Mouse (Mus musculus) c-Kit-negative CD71-positive TER-119-positive erythroid progenitor cells, embryonic 14.5 days (primary cell): ENCODE data around the gene Ugt1a1.

Source experiments
- DNase-seq: peaks from one replicate; pipeline ENCODE4 v3.0.0-alpha.2; 2013; ENCODE audit warnings: low read depth, low spot score

The Ugt1a1 gene

DNA sequence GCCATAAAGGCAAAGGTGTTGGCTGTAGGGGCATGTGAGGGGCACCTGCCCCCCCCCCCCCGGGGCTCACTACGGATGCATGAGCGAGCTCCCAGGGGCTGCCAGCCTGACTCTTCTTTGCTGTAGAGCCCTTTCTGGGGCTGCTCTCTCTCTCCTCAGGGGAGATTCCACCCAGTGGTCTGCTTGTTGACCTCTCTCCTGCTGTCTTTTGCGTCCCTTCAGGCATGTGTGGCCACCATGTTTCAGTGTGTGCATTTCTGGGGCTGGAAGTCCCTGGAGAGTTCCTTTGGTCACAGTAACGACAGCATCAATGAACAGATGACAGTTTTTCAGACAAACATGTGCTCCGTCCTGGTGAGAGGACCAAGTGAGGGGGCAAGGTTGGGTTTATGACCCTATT, 46.6 kb downstream of the Ugt1a1 start:
- DNase-seq = no peak

DNA sequence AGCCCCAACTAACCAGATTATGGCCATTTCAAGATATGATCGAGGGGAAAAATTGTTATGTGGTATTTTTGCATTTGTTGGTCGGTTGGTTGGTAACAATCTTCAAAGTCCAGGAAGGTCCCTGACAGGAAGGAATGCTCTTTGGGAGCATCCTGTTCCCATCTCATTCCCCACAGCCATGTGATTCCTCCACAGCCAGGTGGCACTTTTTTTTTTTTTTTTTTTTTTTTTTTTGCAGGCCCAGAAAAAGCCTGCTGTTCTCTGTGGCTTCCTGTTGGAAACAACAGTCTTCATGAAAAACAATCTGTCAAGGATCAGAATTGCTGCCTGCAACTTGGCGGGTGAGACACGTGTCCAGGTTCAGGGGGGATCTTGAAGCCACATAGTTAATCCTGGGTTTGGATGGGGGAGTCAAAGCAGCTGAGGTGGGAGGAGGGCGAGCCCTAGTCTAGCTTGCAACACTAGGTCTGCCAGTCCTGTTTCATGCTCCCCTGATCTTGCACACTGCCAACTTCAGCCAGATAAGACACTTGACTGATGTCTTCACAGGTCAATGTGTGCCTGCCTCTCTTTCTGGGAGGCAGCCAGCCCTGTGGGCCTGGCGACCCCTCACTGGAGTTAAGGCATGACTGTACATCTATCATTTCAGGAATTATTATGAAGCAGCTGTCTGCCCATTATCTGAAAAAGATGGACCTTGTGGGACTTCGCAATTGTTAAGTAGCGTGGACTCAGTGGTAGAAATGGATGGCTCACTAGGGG, 47.3 kb downstream of the Ugt1a1 start:
- DNase-seq = no peak

DNA sequence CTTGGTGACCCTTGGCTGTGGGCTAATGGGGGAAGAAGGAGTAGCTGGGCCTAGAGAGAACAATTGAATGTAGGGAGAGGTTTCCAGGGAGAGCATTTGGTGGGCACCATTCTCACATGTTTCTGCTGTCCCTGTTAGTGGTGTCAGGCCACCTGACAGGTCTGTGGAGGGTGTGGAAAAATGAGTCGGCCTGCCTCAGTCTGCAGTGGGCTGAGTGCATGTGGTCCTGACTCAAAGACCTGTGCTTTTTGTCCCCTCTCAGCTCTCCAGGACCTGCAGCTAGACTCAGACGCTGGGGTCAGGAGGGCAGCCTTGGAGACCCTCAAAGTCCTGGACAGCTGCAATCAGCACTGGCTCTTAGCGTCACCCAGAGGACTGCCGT, 47.9 kb downstream of the Ugt1a1 start:
- DNase-seq = no peak

DNA sequence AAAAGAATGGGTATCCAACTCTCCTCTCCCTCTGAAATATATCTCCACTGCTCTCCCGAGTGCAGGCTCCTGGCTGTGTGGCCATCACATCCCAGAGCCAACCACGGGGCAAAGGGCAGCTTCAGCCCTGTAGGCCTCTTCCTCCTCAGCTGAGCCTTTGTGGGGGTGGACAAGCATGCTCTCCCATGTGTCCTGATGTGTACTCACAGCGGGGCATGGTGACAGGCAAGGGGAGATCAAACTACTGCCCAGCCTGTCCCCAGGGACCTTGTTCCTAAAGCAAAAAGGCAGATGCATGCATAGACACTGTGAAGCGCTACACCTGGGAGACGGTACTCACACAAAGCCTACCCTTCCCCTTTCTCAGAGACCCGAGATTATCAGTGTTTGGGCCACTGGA, 48.4 kb downstream of the Ugt1a1 start:
- DNase-seq = no peak

DNA sequence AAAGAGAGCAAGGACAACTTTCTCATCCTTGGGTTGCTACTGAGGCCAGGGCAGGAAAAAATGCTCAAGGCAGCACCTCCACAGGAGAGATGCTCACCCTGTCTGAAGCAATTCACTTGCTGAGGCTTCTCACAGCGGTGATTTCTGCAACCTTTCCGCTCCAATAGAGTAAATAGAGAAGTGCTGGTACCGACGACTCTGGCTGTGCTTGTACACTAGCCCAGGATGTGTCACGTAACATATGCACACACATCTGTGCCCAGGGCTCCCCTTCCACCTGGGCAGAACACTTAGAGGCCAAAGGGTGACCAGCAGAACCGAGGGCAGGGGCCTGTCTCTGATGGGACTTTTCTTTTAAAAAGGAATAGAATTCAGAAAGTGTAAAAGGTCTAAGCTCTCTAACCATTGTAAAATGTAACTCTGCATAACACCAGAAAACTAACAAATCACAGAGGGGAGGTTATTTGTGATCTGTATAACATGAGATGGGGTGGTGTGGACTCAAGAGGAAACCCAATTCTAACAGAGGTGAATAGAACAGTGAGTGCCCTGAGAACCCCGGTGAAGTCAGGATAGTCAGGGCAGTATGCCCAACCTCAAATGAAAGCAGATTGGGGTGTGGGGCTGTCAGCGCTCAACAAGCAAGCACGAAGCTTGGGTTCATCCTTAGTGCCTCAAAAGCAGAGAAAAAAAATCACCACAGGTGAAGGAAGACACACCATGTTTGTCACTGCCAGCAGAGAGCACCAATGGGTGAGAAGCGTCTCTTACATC, 49.0 kb downstream of the Ugt1a1 start:
- no peak for DNase-seq

DNA sequence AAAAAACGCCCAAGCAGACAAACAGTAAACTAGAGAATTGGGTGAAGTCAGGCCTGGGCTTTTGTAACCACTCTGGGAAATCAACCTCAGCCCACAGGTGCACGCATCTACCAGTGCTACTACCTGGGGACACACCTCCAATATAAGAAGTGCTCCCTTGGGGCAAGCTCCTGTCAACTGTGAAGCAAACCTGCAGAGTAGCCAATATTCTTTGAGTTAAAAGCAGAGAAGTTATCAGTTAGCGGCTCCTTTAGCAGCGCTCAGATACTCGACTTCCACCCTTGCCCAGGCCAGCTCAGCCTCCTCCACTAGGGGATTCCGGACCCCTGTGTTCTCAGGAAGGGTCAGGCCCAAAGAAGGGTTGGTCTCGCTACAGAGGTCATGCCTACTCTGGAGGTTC, 49.9 kb downstream of the Ugt1a1 start:
- DNase-seq = no peak

DNA sequence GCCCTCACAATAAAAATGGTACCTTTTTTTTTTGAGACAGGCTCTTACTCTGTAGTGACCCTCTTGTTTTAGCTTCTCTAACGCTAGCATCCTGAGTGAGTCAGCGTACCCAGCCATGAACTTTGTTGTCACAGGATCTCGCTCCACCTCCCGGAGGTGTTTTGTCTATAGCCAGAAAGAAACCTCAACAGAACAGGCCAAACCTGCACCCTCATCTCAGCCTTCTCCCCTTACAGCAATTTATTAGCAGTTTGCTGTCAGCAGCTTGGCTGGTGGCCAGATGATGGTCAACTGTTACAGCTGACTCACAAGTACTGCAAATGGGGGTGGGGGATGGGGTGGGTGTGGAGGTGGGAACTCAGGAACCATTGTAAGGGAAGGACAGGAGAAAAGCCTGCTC, 50.5 kb downstream of the Ugt1a1 start:
- DNase-seq = no peak

DNA sequence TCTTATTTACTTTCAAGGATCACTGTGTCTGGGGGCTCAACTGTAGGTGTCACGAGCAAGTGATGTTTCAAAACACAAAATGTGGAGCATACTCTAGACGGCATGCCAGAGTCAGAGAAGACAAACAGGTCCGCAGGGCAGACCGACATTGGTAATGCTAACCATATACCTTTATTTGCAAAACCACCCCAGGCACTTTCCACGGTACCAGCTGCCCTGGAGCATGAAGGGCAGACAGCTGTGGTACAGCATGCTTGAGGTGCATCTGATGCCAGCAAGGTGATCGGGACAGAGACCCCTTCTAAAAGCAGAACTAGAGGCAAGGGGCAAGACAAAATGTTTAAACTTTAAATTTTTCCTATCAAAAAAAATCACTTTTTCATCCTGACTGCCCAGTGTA, 51.2 kb downstream of the Ugt1a1 start:
- DNase-seq = no peak

DNA sequence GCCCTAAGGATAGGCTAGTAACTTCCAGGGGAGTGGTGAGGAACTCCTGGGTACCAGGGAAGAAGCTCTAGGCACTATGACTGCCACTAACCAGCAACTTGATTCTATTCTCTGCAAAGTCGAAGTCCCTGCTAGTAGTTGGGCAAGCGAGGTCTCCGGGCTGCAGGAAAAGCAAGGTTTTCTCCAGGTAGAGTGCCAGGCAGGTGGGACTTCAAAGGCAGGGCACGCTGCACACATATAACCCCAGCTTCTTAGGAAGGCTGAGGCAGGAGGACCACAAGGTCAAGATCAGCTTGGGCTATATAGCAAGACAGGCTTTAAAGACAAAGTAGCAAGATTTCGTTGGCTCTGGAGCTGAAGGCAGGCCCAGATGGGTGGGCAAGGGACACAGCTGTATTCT, 52.0 kb downstream of the Ugt1a1 start:
- DNase-seq = no peak

DNA sequence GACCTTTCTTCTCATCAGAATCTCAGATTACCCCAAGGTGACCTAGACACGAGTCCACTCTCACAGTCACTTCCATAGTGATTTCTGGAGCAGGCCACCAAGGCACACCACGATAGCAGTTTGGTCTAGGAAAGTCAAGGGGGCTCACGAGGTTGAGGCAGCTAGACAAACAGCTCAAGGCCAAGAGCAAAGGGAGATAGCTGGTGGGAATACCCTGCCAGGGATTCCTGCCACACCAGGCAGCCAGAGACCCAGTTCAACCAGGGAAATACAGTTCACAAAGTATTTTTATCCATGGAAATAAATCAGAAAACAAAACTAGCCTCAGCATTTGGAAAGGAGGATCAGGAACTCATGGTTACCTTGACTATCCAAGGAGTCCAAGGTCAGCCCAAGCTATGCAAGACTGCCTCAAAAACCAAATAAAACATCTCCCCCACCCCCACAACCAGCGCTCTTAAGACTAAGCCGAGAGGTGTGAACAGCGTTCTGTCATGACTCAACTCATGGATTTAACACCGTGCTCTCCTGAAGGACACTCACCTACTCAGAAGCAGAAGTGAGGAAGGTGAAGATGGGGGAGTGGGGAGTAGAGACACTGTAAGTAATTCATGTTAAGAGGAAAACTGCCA, 52.6 kb downstream of the Ugt1a1 start:
- no peak for DNase-seq

DNA sequence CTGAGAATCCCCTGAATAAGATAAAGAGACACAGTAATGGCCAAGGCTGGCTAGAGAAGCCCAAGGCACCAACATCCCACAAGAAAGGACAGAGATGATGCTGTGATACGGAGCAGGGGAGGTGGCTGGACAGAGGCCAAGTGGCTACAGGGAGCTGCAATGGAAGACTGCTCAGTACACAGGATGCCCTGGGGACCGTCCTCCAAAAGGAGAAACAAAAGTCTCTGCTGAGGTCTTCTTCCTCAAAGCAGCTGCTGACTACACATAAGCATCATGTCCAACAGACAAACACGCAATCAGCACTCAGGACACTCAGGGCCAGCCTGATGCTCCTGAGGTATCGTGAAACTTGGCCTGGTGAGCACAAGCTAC, 53.1 kb downstream of the Ugt1a1 start:
- DNase-seq = no peak

DNA sequence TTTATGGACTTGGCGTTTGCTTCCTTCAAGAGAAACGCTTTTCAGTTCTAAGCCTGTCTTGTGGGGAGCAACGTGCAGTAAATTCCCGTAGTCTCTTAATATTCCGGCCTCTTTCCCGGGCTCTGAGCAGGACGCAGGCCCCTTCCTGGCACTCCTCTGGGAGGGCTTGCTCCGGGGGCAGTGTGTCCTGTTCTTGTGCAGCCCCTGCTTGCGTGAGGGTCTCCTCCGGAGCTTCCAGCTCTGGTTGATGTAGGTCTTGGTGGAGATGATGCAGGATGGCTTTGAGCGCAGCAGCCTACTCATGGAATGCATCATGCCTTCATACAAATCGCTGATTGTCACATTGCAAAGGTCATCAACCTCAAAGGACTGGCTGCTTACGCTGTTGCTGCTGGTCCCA, 54.4 kb downstream of the Ugt1a1 start:
- no peak for DNase-seq

DNA sequence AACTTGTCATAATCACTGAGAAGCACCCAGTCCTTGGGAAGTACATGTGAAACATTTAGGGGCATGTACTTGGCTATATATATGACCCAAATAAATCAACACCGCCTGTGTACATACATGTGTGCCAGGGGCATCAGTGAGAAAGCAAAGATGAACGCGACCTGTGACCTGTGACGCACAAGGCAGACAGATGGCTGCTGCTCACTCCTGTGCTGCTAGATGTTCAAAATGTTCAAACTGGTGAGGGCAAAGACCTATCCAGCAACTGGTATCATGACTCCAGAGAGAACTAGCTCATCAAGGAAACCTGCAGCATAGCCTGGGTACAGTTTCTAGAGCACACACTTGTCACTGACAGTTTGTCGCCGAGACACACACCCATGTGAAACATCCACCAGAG, 55.7 kb downstream of the Ugt1a1 start:
- DNase-seq = no peak

DNA sequence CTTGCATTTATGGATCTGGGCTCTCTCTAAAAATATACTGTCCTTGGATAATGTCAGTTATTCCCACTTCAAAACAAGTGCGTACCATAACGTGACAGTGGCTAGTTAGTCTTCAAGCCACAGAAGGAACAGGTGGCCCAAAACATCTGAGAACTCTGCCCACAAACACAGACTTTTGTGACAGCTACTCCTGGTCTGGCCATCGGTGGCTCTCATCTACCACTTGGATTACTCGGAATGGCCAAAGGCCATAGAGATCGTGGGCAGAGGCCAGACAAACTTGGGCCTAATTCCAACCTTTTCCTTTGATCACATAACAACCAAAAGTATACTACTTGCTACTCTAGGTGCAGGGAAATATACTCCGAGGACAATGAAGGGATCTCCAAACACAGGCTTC, 56.3 kb downstream of the Ugt1a1 start:
- no peak for DNase-seq
